Mouse (Mus musculus): ENCODE measurements around the gene Elmo1.

GRCm38 (mm10) chr13:20205007-20205745, 114.8 kb downstream of the Elmo1 start:
- TF ChIP-seq CTCF (IDR thresholded peaks at IDR 0.05; ENCODE audit: control insufficient read depth, insufficient read depth, insufficient read length) (no peak), MAX (IDR thresholded peaks at IDR 0.05) (no peak)

Measured in C2C12 (cell line).